8 mouse cellular contexts compared by ENCODE assay signal in genomic region chr9:44733671-44734523, GRCm38 (mm10). TPM values are rescaled to one million over a fixed set of nuclear protein-coding genes. Genes with fewer than 3 reads are reported as not detected.
A peak's percentile ranks its signal among the peaks of the same experiment; 100 is the strongest.
DNase-seq lines count a peak whose midpoint lies in the region; ATAC-seq and TF ChIP-seq lines count a peak whose summit lies in the region.

No protein-coding gene starts in this region.

- intact Hi-C loops in heart, postnatal 36 days (cut with DNase I) = loop anchor here (2.0 to 5.0 kb wide), 3 partner anchors 41 to 127 kb away; no protein-coding TSS in a partner anchor

- ATAC-seq in forebrain, embryonic 12.5 days (ENCODE audit: low FRiP score) = peak; percentile 34

- peak overlapping the region; percentile 87 for H3K27ac ChIP-seq in layer of hippocampus, adult 2 months
- H3K27ac ChIP-seq in forebrain, embryonic 12.5 days = no peak overlapping the region

- H3K4me1 ChIP-seq in forebrain, embryonic 12.5 days = peaks cover 24% of the 10 kb centered on the region
- H3K4me1 ChIP-seq in megakaryocyte, embryonic 14.5 days = peaks cover 42% of the 10 kb centered on the region

- H3K4me3 ChIP-seq in layer of hippocampus, adult 2 months = peak overlapping the region; percentile 59
- H3K4me3 ChIP-seq in forebrain, embryonic 12.5 days (replicated peaks) = peak overlapping the region; percentile 55
- peak overlapping the region; percentile 93 for H3K4me3 ChIP-seq in megakaryocyte, embryonic 14.5 days (replicated peaks)

- H3K9ac ChIP-seq in forebrain, embryonic 12.5 days = peak overlapping the region; percentile 54

- H3K4me2 ChIP-seq in forebrain, embryonic 12.5 days = peak overlapping the region; percentile 82

- no peaks in the 10 kb centered on the region for H3K9me3 ChIP-seq in forebrain, embryonic 12.5 days
- peaks cover 10% of the 10 kb centered on the region for H3K9me3 ChIP-seq in megakaryocyte, embryonic 14.5 days

- TF ChIP-seq CTCF in layer of hippocampus, adult 2 months (conservative IDR thresholded peaks at IDR 0.05) = no peak

- WGBS in forebrain, embryonic 12.5 days = under 1% methylated on average over 79 of the region's 79 CpGs

- no peaks in the 10 kb centered on the region for H3K36me3 ChIP-seq in forebrain, embryonic 12.5 days (replicated peaks)
- H3K36me3 ChIP-seq in megakaryocyte, embryonic 14.5 days (replicated peaks; ENCODE audit: low read length) = no peaks in the 10 kb centered on the region
- no peaks in the 10 kb centered on the region for H3K36me3 ChIP-seq in splenic B cell, adult 2 months (ENCODE audit: control insufficient read depth, insufficient read depth, low read length, poor library complexity, severe bottlenecking)

- H3K27me3 ChIP-seq in forebrain, embryonic 12.5 days = peaks cover 30% of the 10 kb centered on the region
- H3K27me3 ChIP-seq in megakaryocyte, embryonic 14.5 days (replicated peaks) = peaks cover 54% of the 10 kb centered on the region
- no peaks in the 10 kb centered on the region; the same call in 1 of the 2 replicates for H3K27me3 ChIP-seq in splenic B cell, adult 2 months (ENCODE audit: control insufficient read depth, insufficient read depth, low read length, poor library complexity, severe bottlenecking)

- DNase-seq in layer of hippocampus, adult 2 months (ENCODE audit: low spot score in 2 of 2) = peak; percentile 38 to 70
- DNase-seq in layer of hippocampus, adult 9-10 months (ENCODE audit: low spot score) = no peak
- DNase-seq in adrenal gland, postnatal 36 days = peak; percentile 83 to 89
- peak; percentile 79 to 88 for DNase-seq in heart, postnatal 36 days
- peak; percentile 86 for DNase-seq in layer of hippocampus, adult 9-11 months
- peak; percentile 56 for DNase-seq in splenic B cell, adult 2 months (ENCODE audit: low read depth, low spot score)

RNA-seq across cellular contexts. Expression of gene Phldb1, which starts 1.1 kb away (rescaled TPM):
- 10 to 100 TPM; 71.8 to 86.4 TPM for total RNA-seq in layer of hippocampus, adult 2 months (2021)
- 10 to 100 TPM; 41.2 to 48.9 TPM for total RNA-seq in adrenal gland, postnatal 36 days (2021)
- polyA plus RNA-seq in forebrain, embryonic 12.5 days (2016; fragmentation: Nextera tagmentation; extraction: Ambion mirVana) = 57.5 and 67.3 TPM in 2 replicates
- 100 to 1,000 TPM; 110 to 140 TPM for total RNA-seq in heart, postnatal 36 days (2021)
- 10.5 and 16.0 TPM in 2 replicates for polyA plus RNA-seq in megakaryocyte, embryonic 14.5 days (2012; ENCODE audit: insufficient read depth, low replicate concordance)

RNA-seq across cellular contexts. Expression of gene Arcn1, which starts 33.7 kb away (rescaled TPM):
- 100 to 1,000 TPM in 1 of 2 experiments, 10 to 100 TPM in 1; 100.0 to 103 TPM for total RNA-seq in layer of hippocampus, adult 2 months (2021)
- 100 to 1,000 TPM; 173 to 185 TPM for total RNA-seq in adrenal gland, postnatal 36 days (2021)
- polyA plus RNA-seq in forebrain, embryonic 12.5 days (2016; fragmentation: Nextera tagmentation; extraction: Ambion mirVana) = 167 and 170 TPM in 2 replicates
- total RNA-seq in heart, postnatal 36 days (2021) = 10 to 100 TPM; 84.4 to 89.0 TPM
- polyA plus RNA-seq in megakaryocyte, embryonic 14.5 days (2012; ENCODE audit: insufficient read depth, low replicate concordance) = 1.8 and 5.9 TPM in 2 replicates

RNA-seq across cellular contexts. Expression of gene Ift46, which starts 33.8 kb away (rescaled TPM):
- total RNA-seq in layer of hippocampus, adult 2 months (2021) = 10 to 100 TPM; 73.9 to 84.9 TPM
- 10 to 100 TPM; 68.9 to 97.6 TPM for total RNA-seq in adrenal gland, postnatal 36 days (2021)
- 124 and 130 TPM in 2 replicates for polyA plus RNA-seq in forebrain, embryonic 12.5 days (2016; fragmentation: Nextera tagmentation; extraction: Ambion mirVana)
- 10 to 100 TPM; 27.2 to 41.2 TPM for total RNA-seq in heart, postnatal 36 days (2021)
- polyA plus RNA-seq in megakaryocyte, embryonic 14.5 days (2012; ENCODE audit: insufficient read depth, low replicate concordance) = 3.7 TPM in 1 of 2 replicates, not detected in the other
